Mouse (Mus musculus): Measurements from ENCODE around the gene Ern2.

The Ern2 gene

DNA sequence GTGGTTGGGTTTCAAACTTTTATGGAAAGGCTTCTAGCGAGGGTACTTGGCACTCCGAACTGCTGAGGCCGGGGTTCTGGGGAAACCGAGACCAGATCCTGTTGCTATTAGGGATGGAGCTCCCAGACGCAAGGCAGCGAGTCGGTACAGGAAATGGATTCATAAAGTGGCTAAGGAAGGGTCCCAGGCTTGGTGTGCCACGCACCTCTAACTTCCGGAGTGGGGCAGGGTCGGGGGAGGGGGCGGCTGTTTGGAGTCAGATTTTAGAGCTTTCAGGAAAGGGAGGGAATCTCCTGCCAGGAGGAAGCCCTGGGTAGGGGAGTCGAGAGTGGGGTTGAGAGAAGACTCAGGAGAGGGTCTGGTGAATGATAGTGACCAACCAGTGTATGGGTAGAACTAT, 26.0 kb downstream of the Ern2 start:
- no peak for DNase-seq (ENCODE audit: extremely low read depth, low read depth, low spot score)

DNA sequence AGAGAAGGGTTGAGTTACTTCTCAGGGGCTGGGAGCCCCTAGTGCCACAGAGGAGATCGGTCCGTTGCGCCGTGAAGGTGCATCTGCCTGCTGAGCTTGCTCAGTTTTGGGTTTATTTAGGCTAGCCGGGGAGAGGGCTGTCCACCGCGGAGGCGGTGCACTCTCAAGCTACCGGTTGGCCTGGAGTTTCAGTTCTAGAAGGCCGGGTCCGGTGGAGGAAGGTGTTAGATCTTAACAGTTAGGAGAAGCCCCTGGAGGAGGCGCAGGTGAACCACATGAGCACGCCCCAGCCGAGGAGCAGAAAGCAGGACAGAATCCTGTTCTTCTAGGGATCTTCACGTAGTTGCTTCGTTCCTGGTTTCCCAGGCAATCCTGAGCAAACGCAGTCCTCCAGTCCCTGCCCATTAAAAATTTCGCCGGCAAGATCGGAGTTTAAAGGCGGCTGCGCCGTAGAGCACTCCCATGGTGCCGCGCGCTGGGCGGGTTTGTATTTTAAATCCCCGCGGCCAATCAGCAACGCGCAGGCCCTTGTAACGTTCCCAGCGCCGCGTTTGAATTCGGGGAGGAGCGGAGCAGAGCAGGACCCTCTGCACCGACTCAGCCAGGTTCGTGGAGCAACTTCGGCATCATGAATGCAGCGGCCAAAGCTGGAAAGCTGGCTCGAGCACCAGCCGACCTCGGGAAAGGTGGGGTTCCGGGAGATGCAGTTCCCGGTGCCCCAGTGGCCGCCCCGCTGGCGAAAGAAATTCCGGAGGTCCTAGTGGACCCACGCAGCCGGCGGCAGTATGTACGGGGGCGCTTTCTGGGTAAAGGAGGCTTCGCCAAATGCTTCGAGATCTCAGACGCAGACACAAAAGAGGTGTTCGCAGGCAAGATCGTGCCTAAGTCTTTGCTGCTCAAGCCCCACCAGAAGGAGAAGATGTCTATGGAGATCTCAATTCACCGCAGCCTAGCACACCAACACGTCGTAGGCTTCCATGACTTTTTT, 26.8 kb downstream of the Ern2 start, which contains the start of gene Plk1:
Plk1 (plus strand) TSS at position 525 of the 988 bp plus-strand sequence.
- peak; percentile 21 for DNase-seq (ENCODE audit: extremely low read depth, low read depth, low spot score)

DNA sequence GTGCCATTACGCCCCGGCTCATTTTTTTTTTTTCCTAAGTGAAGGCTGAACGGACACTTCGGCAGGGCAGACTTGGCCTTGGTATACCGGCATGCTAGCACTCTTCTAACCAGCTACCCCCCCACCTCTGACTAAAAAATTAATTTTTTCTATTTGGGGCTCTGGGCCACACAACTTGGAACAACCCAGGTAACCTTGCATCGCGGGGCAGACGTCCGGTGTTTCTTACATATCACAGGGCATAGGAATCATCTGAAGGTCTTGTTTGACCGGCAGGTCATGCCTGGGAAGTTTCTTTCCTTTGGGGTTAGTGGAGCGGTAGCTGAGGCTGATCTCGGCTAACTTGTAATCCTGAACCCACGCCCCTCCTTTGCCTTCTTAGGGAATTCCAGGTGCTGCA, 27.5 kb downstream of the Ern2 start:
- no peak for DNase-seq (ENCODE audit: extremely low read depth, low read depth, low spot score)

DNA sequence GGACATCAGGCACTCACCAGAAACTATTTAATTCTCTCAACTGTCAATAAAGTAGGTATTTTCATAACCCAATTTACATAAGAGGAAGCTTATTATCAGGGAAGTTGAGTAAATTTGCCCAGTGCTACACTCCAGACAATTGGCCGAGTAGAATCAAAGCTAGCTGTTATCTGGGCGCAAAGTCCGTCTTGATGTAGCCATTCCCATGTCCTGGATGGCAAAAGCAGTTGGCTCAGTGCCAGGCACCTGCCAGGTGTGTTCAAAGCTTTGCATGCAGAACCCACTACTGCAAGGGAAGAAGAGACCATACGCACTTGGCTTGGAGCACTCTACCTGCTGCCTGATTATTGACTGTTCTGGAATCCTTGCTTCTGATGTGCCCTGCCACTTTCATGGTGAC, 33.5 kb downstream of the Ern2 start:
- DNase-seq (ENCODE audit: extremely low read depth, low read depth, low spot score): no peak

DNA sequence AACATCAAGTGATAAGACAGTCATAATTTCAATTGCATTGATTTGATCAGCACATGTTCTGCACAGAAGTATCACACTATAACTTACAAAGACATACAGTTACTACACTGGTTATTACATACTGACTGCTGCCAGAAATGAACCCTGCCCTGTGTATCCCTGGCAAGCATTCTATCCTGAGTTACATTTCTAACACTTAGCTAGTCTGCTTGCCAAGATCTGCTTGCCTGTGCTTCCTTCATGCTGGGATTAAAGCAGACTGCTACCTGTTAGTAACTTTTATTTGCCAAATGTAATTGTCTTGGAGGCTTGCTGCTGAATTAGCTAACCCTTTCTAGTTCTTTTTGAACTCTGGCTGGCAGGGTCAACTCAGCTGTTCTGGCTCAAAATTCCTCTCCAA, 45.0 kb downstream of the Ern2 start:
- peak; percentile 37 for DNase-seq (ENCODE audit: extremely low read depth, low read depth, low spot score)

DNA sequence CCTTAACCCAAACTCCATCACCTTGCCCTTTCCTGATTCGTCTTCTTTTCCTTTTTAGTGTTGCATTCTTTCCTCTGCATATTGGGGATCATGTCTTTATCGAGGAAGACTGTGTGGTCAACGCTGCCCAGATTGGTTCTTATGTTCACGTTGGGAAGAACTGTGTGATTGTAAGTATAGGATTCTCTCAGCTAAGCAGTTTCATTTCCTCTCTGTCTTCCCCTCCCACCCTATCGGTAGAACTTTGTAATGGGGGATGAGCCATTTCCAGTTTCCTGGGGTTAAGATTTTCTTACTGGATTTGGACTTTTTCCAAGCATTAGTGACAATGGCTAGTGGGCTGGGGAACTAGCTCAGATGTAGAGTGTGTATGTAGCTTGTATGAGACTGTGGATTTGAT, 47.8 kb downstream of the Ern2 start:
- DNase-seq (ENCODE audit: extremely low read depth, low read depth, low spot score): no peak

DNA sequence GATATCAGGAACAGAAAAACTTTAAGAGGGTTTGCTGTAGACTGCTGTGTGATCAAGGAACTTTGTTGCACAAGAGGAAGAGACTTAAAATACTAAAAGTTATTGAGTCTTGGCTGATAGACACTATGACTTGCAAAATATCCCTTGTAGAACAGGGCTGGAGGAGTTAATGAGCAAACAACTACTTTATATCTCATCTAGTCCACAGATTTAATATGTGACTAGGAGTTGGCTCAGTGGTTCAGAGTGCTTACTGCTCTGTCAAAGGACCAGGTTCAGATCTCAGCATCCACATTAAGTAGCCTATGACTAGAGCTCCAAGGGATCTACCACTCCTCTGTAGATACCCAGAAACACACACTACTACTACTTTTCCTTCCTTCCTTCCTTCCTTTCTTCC, 48.9 kb downstream of the Ern2 start:
- DNase-seq (ENCODE audit: extremely low read depth, low read depth, low spot score): no peak

- DNase-seq (ENCODE audit: extremely low read depth, low read depth, low spot score): no peak
Observed at GRCm38 (mm10) chr7:122135070-122135469, 50.9 kb downstream of the Ern2 start.

DNA sequence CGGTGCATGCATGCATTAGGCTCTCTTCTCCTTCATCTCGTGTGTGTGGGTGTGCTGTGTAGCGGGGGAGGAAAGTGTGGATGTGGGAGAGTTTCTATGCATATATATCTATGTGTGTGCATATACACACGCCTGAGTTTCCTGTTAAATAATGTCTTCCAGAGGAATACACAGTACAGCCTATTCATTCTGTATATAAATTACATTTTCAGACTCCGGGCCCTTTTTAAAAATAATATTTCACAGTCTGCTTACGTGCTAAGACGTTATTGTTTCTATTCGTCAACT, 52.7 kb downstream of the Ern2 start:
- no peak for DNase-seq (ENCODE audit: extremely low read depth, low read depth, low spot score)

DNA sequence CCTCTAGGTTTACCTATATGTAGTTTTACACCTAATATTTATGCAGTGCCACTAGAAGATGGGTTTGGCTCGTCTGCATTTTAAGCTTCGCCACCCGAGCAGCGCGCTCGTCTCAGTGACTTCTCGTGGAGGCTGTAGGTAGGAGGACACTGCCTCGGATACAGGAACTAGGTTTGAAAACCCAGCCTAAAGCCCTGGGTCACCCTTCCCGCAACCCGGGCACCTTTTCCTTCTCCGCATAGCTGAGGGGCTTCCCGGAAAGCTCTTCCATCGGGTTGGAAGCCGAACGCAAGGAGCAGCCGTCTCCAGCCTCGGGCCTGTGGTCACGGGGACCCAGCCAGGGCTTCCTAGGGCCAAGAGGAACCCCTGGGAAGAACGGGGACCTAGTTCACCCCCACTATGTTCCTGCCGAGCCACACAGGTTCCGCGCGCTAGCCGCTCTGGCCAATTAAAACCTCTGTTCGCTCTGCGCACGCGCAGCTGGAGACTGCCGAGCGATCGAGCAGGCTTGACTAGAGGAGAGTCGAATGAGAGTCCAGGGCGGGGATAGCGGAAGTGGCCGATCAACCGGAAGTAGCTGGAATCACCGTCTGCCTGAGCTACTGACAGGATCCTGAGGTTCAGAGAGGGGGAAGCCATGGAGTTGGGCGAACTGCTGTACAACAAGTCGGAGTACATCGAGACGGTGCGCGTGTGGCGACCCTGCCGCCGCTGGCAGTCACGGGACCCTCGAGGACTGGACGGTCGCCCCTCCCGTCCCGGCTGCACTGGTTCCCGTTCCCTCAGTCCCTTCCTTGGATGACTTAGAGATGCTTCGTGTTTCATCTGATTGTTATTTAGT, 53.3 kb downstream of the Ern2 start, which contains the start of the genes Palb2 and Dctn5:
Palb2 (minus strand) TSS at position 489 of the 841 bp plus-strand sequence.
Dctn5 (plus strand) TSS at position 545 of the 841 bp plus-strand sequence.
- DNase-seq (ENCODE audit: extremely low read depth, low read depth, low spot score): peak; percentile 51

GRCm38 (mm10) chr7:122131834-122132233, 54.2 kb downstream of the Ern2 start:
- no peak for DNase-seq (ENCODE audit: extremely low read depth, low read depth, low spot score)

DNA sequence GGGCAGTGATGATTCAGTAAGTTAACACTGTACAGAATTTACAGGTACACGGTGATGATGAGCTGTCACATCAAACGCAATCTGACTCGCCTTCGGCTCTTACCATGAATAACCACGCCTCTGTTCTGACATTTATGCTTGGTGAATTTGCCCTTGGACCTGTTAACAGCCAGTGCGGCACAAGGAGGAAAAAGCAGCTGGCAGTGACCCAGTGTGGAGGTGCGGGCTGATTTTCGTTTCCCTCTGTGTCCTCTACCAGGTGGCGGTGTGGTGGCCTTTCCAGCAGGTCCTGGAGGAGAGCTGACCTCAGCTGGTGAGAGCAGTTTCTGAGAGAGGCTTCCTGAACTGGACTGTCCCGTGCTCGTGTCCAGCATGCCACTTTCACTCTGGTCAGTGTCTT, 59.1 kb downstream of the Ern2 start:
- no peak for DNase-seq (ENCODE audit: extremely low read depth, low read depth, low spot score)

- DNase-seq (ENCODE audit: extremely low read depth, low read depth, low spot score): no peak
Observed at GRCm38 (mm10) chr7:122125636-122126035, 60.4 kb downstream of the Ern2 start.

DNA sequence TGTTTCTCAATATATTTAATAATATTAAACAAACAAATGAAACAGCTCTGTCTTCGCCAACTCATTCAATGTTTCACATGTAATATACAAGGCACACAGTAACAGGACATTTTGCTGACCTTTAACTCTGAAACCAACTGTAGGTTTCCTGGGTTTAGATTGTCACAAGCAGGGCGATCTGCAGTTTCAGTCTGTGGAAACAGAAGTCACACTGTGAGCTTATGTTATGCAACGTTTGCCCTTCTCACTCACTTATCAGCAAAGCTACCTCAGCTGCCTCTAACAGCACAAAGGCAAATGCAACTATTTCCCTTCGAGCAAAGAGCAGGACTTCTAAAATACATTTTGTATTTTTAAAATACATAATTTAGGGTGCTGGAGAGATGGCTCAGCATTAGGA, 62.5 kb downstream of the Ern2 start:
- no peak for DNase-seq (ENCODE audit: extremely low read depth, low read depth, low spot score)

Data from fat pad, adult 2 months (tissue).